Mouse (Mus musculus) heart, adult 9 months (tissue): Measurements from ENCODE around the gene Apobec1.
A peak's percentile ranks its signal among the peaks of the same experiment; 100 is the strongest.
"Not testable (repeated sequence)": the region's sequence is repeated elsewhere in the genome, so short reads cannot be mapped to it uniquely, and the experiment has no call there.

Source experiments
- DNase-seq, 2 experiments: peaks; one replicate each; pipeline ENCODE4 v3.0.0; 2022; ENCODE audit warnings: low spot score in 2 of 2

The Apobec1 gene

DNA sequence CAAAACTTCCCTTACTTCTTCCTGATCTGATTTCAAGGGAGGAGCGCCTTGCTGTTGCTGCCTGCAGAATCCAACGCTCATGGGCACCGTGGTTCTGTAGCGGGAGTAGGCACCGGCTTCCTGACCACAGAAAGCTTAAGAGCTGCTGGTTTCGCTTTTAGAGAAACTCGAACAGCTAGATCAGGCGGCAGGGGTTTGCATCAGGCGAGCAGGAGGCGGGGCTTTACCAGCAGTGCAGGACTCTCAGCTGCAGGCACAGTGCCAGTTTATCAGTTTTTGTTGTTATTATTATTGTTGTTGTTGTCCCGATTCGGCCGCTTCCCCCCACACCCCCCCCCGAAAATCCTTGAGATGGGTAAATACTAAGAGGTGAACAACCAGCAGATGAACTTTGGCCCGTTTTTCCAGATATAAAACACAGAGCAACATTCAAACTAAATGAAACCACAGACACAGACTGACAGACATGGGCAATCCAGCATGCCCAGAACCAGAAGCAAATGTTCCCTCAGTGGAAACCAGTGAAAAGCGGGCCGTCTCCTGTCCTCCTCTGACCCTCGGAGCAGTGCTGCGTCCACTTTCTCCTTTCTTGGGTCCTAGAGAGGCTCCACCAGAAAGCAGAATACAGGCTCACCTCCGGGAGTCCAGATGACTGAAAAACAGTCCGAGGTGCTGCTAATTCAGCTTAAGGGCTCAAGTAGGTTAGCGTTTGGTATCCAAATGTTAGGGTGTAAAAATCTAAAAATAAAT is at the start of gene Apobec1:
TSS of gene Apobec1 (minus strand) at position 203 of the 750 bp plus-strand sequence.
- peak; percentile 84 to 86 for DNase-seq

DNA sequence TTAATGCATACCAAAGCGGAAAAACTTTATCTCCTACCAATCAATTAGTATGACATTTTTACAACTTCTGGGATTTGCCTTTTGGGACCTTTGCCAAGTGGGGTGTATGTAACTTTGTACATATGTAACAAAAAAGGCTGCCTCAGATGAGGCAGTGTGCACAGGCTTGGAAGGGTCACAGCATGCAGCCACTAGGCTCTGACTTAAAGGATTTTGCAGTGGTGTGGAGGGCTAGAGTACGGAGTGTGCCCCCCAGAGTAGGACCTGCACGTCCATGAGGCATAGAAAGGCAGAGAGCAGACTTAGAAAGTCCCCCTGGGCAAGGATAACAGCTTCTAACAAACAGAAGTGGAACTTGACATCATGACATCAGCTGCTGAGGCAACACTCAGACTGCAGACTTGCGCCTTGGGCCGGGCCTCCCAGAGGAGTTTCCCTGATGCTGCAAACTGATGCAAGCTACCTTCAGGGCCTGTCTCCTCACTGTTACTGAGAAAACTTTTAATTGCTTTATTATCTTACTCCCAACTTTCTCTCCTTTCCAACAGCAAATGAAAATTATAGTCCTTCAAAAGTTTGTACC is 48.2 kb upstream of the Apobec1 start:
- peak; percentile 14 to 22 for DNase-seq

- no peak for DNase-seq
These were observed 47.7 kb upstream of the Apobec1 start for GRCm38 (mm10) chr6:122649903-122650302.

DNA sequence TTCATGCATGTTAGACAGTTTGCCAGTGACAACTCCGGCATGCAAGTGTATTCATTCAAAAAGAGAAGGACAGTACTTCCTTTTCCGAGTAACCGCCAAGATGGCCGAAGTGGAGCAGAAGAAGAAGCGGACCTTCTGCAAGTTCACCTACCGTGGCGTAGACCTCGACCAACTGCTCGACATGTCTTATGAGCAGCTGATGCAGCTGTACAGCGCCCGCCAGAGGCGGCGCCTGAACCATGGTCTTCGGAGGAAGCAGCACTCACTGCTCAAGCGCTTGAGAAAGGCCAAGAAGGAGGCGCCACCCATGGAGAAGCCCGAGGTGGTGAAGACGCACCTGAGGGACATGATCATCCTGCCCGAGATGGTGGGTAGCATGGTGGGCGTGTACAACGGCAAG is 42.0 kb upstream of the Apobec1 start:
- not testable (repeated sequence) for DNase-seq

- not testable (repeated sequence) for DNase-seq
These were observed 35.3 kb upstream of the Apobec1 start for GRCm38 (mm10) chr6:122637566-122637965.

DNA sequence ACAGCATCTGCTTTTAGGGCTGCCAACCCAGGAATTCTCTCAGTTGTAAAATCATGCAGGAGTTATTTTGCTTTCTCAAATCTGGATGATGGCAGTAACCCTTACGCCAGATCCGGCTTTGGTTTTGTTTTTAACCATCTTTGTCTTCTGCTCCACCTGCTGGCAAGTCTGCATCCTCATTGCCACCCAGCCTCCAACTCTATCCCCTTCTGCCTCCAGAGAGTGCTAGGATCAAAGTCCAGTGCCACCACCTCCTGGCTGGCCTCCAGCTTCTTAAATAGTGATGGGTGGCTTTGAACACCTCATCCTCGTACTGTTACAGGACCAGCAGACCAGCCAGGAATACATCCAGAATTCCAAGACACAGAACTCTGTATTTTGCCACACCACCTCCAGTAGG is 34.4 kb upstream of the Apobec1 start:
- DNase-seq = no peak

GRCm38 (mm10) chr6:122635315-122635714 is 33.1 kb upstream of the Apobec1 start:
- DNase-seq = peak; percentile 30 to 40

- peak; percentile 19 to 37 for DNase-seq
These were observed 31.2 kb upstream of the Apobec1 start for GRCm38 (mm10) chr6:122633411-122633810.

- DNase-seq = no peak
These were observed 25.3 kb upstream of the Apobec1 start for GRCm38 (mm10) chr6:122627469-122628108.

DNA sequence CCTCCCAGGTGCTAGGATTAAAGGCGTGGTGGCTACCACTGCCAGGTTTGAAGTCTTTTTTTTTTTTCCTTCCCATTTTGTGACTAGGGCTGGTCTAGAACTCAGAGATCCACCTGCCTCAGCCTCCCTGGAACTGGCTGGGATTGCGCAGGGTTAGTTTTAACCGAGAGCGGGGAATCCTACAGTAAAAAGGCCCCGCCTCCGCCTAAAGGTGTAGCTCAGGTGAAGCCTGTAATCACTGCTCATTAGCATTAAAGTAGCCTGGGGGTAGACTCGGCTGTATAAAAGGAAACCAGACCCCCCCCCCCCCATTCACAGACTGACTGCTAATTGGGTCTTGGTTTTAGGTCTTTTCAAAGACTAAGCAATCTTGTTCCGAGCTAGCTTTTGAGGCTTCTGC is 23.9 kb upstream of the Apobec1 start, which contains the start of gene Dppa3:
TSS of gene Dppa3 (plus strand) at position 301 of the 400 bp plus-strand sequence.
- DNase-seq = no peak

- no peak for DNase-seq
These were observed 22.9 kb upstream of the Apobec1 start for GRCm38 (mm10) chr6:122625156-122625555.

DNA sequence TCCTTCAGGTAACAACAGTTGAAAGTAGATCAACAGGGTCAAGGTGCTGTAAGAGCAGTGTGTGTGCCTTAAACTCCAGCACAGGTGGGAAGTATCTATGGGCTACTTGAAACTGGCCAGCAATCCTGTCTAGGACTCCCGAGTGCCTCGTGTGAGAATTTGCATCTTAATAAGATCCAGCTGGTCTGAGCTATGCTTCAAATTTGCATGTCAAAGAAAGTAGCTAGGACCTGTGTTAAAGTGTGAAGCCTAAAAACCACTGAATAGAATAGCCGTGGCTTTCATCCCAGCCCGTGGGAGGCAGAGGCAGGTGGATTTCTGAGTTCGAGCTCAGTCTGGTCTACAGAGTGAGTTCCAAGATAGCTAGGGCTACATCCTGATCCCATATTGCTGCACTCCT is 22.2 kb upstream of the Apobec1 start:
- DNase-seq = no peak

DNA sequence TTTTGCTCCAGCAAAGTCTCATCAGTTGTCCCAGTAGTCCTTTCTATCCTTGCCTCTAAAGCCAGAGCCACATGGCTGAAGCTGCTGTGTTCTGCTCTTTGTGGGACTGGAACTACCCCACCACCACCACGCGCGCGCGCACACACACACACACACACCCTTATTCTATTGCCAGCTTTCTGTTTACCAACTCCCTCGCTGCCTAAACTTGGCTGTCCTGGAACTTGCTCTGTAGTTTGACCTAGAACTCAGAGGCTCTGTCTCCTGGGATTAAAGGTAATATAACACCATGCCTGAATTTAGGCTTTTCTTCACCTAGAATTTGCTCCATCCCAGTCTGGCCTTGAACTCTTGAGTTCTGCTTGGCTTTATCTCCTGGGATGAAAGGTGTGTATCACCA is 18.8 kb upstream of the Apobec1 start:
- DNase-seq = no peak

DNA sequence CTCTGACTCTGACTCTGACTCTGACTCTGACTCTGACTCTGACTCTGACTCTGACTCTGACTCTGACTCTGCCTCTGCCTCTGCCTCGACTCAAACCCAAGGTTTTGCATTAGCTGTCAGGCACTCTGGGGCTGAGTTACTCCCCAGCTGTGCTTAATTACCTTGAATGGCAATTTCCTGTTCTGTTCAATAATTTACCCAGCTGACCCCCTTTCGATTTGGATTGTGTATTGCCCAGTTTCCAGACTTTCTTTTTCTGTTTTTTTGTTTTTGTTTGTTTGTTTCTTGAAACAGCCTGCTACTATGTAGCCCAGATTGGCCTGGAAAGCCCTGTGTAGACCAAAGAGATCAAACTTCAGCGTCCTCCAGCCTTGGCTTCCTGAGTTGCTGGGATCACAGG is 13.8 kb upstream of the Apobec1 start:
- no peak for DNase-seq

DNA sequence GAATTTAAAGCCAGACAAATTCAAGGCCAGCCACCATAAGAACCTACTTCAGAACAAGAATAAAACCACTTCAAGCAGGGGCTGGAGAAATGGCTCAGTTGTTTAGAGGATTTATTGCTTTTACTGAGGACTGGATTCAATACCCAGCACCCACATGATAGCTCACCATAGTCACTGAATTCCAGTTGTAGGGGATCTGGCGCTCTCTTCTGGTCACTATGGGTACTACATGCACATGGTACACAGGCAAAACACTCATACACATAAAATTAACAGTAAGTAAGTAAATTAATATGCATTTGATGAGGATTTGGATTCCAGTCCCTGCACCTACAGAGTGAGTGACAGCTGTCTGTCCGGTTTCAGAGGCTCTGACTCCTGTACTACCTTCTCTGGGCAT is 11.8 kb upstream of the Apobec1 start:
- no peak for DNase-seq

GRCm38 (mm10) chr6:122612426-122612825 is 10.2 kb upstream of the Apobec1 start:
- no peak for DNase-seq

- no peak for DNase-seq
These were observed 7.5 kb upstream of the Apobec1 start, which contains the start of gene Gdf3 for GRCm38 (mm10) chr6:122609771-122610170. Gene Gdf3, minus strand, starts transcription at chr6:122610087.

DNA sequence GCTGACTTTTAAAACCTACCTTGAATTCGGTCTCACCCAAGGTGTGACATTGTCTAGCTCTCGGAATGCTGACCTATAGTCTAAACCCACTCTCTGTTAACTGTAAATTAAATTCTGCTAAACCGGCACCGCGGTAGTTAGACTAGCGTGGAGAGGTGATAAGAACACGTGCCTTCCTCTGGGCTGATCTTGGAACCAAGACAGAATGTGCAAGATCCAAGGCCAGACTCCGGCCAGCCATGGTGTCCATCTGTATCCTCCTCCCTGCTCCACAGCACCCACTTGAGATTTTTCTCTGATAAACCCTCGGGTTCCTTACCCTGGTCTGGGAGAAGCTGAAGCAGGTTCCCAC is 7.1 kb upstream of the Apobec1 start:
- DNase-seq = no peak

DNA sequence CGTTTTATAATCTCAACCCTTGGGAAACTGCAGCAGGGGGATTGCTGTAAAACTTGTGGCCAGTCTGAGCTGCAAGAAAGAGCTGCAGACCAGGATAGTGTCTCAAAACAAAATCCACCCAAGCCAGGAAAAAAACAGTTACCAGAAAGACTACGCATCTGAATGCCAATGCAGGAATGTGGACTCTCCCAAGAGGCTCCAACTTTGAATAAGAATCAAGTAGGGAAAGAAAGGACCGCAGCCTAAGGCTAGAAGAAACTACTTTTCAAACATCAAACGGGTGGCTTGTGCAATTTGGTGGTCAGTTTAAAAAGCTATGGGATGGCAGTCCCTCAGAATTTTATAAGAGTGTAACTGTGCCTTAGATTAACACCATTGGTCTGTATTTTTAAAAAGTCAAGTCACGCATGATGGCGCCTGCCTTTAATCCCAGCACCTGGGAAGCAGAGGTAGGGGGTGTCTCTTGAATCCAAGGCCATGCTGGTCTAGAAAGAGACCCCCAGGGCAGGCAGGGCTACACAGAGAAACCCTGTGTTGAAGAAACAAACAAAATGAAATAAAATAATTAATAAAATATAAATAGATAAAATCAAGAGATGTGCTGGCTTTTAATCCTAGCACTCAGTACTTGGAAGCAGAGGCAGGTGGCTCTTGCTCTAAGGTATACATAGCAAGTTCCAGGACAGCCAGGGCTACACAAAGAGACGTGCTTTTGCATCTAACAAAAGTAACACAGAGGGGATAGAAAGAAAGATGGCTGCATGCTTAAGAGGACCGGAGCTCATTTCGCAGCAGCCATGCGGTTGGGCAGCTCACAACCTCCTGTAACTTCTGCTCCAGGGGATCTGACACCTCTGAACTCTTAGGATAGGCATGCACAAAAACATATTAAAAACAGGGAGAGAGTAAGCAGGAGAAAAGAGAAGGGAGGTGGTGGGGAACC is 6.5 kb upstream of the Apobec1 start:
- DNase-seq = no peak

GRCm38 (mm10) chr6:122607700-122608099 is 5.5 kb upstream of the Apobec1 start:
- DNase-seq = no peak

DNA sequence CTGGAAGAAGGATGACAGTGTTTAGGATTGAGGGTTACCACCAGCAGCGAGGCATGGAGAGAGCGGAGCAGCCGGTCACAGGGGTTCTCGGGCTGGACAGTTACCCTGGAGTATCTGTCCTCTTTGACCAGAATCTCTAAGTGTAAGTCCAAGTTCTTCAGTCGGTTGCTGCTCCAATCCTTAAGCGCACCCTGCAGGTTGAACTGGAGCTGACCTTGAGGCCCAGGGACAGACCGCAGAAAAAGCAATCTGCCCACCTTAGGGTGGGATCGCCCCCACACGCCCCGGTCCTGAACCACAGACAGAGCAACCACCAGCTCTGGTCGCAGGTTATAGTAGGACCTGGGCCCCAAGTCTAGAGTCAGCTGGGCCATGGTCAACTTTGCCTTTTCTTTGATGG is 4.4 kb upstream of the Apobec1 start:
- no peak for DNase-seq

DNA sequence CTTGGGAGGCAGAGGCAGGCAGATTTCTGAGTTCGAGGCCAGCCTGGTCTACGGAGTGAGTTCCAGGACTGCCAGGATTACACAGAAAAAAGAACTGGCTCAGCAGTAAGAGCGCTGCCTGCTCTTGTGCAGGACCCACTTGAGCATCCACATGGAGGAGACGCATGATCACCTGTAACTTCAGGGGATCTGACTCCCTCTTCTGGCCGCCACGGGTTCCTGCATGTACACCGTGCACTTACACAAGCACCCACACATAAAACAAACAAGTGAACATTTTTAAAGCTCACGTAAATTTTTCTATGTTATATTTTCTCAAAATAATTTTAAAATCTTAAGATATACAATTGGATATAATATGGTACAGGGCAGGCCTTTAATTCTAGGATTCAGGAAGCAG is 3.2 kb upstream of the Apobec1 start:
- DNase-seq = no peak
